Mouse (Mus musculus): ENCODE measurements around the gene Dus3l. TPM values are rescaled to one million over a fixed set of nuclear protein-coding genes. Genes with fewer than 3 reads are reported as not detected.
A peak's percentile ranks its signal among the peaks of the same experiment; 100 is the strongest.

Gene Dus3l
- polyA plus RNA-seq, 1 experiment from 2014 or later = 12.5 TPM

DNA sequence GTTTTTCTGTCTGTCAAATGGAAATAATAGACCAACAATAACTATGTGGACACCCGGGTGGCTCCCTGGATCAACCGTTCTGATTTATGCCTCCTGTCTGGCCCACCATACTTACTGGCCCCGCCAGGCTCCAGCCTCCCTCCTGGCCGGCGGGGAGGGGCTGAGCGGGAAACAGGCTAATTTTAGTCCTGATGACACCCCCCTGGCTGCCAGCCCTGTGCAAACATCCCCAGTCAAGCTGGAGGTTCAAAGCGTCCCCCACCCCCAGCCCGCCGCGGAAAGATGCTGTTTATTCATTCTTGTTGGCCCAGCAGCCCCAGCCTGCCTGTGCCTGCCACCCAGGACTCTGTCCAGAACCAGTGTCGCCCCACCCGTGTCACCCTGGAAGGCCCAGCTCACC, 36.4 kb upstream of the Dus3l start:
- H3K4me3 ChIP-seq (replicated peaks) = no peak overlapping the region
- 22% methylated on average over 12 of the region's 12 CpGs for WGBS (ENCODE audit: insufficient replicate concordance)
- H3K36me3 ChIP-seq (replicated peaks) = 0 out of 2 replicates have a peak, but pooled peaks cover 1% of the 10 kb centered on the region
- no peak for ATAC-seq (ENCODE audit: insufficient read depth)
- peak overlapping the region; percentile 21 for H3K4me2 ChIP-seq
- peaks cover 13% of the 10 kb centered on the region for H3K4me1 ChIP-seq (replicated peaks)
- H3K9me3 ChIP-seq (replicated peaks) = no peaks in the 10 kb centered on the region
- no peak overlapping the region for H3K27ac ChIP-seq (replicated peaks)
- H3K9ac ChIP-seq = no peak overlapping the region
- H3K27me3 ChIP-seq = peaks cover 53% of the 10 kb centered on the region

DNA sequence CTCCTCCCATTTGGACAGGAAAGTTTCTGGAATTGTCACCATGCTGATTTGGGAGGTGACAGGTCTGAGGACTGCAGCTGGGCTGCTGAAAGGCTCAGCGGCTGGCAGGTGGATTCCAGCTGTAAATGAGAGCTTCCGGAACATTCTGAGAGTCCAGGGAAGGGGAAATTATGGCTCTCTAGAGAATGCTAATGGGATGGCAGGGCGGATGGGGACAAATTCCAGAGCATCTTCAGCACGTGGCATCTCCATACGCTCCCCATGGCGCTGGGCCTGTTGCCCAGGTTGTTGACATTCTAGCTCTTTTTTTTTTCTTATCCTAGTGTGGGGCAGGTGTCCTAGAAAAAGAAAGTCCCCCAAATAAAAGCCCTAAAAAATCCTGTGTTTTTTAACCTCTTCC, 35.4 kb upstream of the Dus3l start:
- Histone ChIP-seq H3K27ac (replicated peaks) (no peak overlapping the region), H3K9ac (no peak overlapping the region), H3K36me3 (replicated peaks) (no peaks in the 10 kb centered on the region), H3K9me3 (replicated peaks) (no peaks in the 10 kb centered on the region), H3K4me2 (no peak overlapping the region), H3K27me3 (peaks cover 63% of the 10 kb centered on the region), H3K4me3 (replicated peaks) (no peak overlapping the region), H3K4me1 (replicated peaks) (peaks cover 13% of the 10 kb centered on the region)
- 60% methylated on average over 6 of the region's 6 CpGs for WGBS (ENCODE audit: insufficient replicate concordance)
- no peak for ATAC-seq (ENCODE audit: insufficient read depth)

DNA sequence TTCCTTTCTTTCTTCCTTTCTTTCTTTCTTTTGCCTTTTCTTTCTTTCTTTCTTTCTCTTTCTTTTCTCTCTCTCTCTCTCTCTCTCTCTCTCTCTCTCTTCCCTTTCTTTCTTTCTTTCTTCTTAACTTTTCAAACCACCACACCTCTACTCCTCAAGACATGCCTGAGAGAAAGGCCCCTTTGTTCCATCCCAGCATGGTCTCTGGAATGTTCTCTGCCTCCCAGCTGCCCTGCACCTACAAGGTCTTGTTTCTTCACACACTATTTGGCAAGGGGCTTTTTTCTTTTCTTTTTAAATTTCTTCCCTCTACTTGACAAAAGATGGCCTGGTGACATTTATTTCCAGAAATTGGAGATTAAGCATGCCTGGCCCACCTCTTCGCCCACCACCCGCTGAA, 34.9 kb upstream of the Dus3l start:
- Histone ChIP-seq H3K4me2 (no peak overlapping the region), H3K27ac (replicated peaks) (no peak overlapping the region), H3K9ac (no peak overlapping the region), H3K27me3 (peaks cover 68% of the 10 kb centered on the region), H3K36me3 (replicated peaks) (no peaks in the 10 kb centered on the region), H3K4me3 (replicated peaks) (no peak overlapping the region), H3K4me1 (replicated peaks) (peaks cover 13% of the 10 kb centered on the region), H3K9me3 (replicated peaks) (no peaks in the 10 kb centered on the region)
- ATAC-seq (ENCODE audit: insufficient read depth) = no peak
- 73% methylated on average over 2 of the region's 2 CpGs for WGBS (ENCODE audit: insufficient replicate concordance)

DNA sequence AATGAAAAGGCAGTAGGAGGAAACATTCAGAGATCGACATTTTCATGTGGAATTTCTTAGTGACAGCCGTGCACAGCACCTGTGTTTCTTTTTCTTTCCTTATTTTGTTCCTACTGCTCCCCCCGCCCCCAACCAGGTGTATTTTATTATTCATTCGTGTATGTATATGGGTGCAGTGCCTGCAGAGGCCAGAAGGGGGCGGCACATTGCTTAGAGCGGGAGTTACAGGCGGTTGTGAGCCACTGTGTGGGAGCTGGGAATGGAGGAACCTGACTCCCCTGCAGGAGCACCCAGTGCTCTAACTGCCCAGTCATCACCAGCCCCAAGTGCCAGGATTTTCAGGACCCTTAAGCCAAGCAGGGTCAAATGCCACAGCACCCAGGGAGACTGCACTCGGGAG, 28.0 kb upstream of the Dus3l start:
- no peak overlapping the region for H3K4me2 ChIP-seq
- 32% methylated on average over 8 of the region's 8 CpGs for WGBS (ENCODE audit: insufficient replicate concordance)
- peaks cover 58% of the 10 kb centered on the region for H3K27me3 ChIP-seq
- H3K27ac ChIP-seq (replicated peaks) = no peak overlapping the region
- no peaks in the 10 kb centered on the region for H3K36me3 ChIP-seq (replicated peaks)
- H3K9me3 ChIP-seq (replicated peaks) = no peaks in the 10 kb centered on the region
- no peaks in the 10 kb centered on the region for H3K4me1 ChIP-seq (replicated peaks)
- H3K9ac ChIP-seq = no peak overlapping the region
- H3K4me3 ChIP-seq (replicated peaks) = no peak overlapping the region
- ATAC-seq (ENCODE audit: insufficient read depth) = no peak

DNA sequence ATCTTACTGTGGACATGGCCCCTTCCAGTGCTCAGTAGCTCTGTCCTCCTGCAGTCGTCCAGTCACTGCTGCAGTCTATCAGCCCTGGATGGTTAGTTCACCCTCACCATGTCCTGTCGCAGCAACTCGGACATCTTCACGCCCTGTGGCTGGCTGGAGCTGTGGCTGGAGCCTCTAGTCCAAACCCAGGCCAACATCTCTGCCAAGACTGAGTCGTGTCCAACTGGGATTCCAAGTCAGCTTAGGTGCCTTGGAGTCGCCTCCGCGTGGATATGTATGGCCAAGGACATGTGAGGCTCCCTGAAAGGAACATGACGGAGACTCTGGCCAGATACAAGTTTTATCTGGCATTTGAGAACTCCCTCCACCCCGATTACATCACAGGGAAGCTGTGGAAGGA, 26.3 kb upstream of the Dus3l start:
- no peak overlapping the region for H3K4me2 ChIP-seq
- H3K4me3 ChIP-seq (replicated peaks) = no peak overlapping the region
- no peak overlapping the region for H3K9ac ChIP-seq
- H3K27me3 ChIP-seq = peaks cover 45% of the 10 kb centered on the region
- ATAC-seq (ENCODE audit: insufficient read depth) = no peak
- H3K4me1 ChIP-seq (replicated peaks) = no peaks in the 10 kb centered on the region
- WGBS (ENCODE audit: insufficient replicate concordance) = 68% methylated on average over 10 of the region's 10 CpGs
- no peaks in the 10 kb centered on the region for H3K36me3 ChIP-seq (replicated peaks)
- no peaks in the 10 kb centered on the region for H3K9me3 ChIP-seq (replicated peaks)
- no peak overlapping the region for H3K27ac ChIP-seq (replicated peaks)

DNA sequence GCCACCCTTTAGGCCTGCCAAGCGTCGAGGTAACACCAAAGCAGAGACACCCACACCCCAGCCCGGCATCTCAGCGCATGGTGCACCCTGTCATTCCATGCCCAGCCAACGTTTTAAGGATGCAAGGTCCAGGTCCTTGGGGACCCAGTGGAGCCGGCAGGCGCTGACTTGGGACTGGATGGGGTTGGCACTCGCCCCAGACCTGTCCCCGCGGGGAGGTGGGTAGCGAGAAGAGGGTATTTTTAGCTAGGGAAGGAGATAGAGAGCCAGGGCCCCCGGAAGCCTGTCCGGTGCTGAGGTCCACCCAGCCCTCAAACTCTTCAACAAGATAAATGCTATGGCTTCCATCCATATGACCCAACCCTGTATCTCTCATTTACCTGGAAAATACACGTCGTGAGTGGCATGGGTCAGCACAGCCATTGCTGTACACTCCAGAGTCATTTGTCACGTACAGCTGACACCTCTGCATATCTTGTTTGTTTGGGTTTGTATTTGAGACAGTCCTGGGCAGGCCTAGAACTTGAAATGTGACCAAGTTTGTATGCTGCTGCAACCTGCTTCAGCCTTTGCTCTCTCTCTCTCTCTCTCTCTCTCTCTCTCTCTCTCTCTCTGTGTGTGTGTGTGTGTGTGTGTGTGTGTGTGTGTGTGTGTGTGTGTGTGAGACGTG, 24.3 kb upstream of the Dus3l start:
- no peak overlapping the region for H3K27ac ChIP-seq (replicated peaks)
- H3K9ac ChIP-seq = no peak overlapping the region
- no peak overlapping the region for H3K4me2 ChIP-seq
- no peaks in the 10 kb centered on the region for H3K36me3 ChIP-seq (replicated peaks)
- H3K4me1 ChIP-seq (replicated peaks) = no peaks in the 10 kb centered on the region
- H3K4me3 ChIP-seq (replicated peaks) = no peak overlapping the region
- H3K9me3 ChIP-seq (replicated peaks) = no peaks in the 10 kb centered on the region
- peaks cover 28% of the 10 kb centered on the region for H3K27me3 ChIP-seq
- WGBS (ENCODE audit: insufficient replicate concordance) = 65% methylated on average over 17 of the region's 17 CpGs
- ATAC-seq (ENCODE audit: insufficient read depth) = no peak

DNA sequence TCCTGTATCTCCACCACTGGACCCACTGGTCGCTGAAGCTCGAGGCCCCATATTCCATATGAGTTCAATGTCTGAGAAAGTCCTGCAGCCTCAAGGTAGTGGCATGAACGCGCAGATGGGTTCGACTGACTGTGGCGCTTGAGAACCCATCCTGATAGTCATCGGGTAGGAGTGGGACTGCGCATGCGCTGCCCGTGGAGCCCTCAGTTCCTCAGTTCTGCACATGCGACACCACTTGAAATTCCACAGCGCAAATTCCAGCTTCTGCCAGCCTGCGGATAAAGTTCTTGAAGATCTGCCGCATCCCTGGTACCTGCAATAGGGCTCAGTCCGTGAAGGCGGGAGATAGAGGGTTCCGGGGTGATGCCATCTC, 23.8 kb upstream of the Dus3l start:
- no peak overlapping the region for H3K27ac ChIP-seq (replicated peaks)
- no peaks in the 10 kb centered on the region for H3K36me3 ChIP-seq (replicated peaks)
- H3K9me3 ChIP-seq (replicated peaks) = no peaks in the 10 kb centered on the region
- 73% methylated on average over 17 of the region's 17 CpGs for WGBS (ENCODE audit: insufficient replicate concordance)
- no peak overlapping the region for H3K9ac ChIP-seq
- no peak overlapping the region for H3K4me2 ChIP-seq
- no peak for ATAC-seq (ENCODE audit: insufficient read depth)
- H3K4me3 ChIP-seq (replicated peaks) = no peak overlapping the region
- peaks cover 25% of the 10 kb centered on the region for H3K27me3 ChIP-seq
- H3K4me1 ChIP-seq (replicated peaks) = no peaks in the 10 kb centered on the region

DNA sequence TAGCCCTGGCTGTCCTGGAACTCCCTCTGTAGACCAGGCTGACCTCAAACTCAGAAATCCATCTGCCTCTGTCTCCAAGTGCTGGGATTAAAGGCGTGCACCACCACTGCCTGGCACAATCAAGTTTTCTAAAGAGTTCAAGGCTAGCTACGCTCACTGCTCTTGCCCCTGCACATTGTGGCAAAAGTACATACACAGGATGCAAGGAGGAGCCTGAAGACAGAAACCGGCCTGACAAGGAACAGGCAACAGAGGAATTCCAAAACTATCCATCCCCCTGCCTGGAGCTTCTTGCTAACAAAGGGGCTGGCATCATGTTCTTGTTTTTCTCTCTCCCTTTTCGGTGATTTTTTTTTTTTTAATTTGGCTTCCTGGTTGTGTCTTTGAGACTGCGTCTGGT, 20.4 kb upstream of the Dus3l start:
- 46% methylated on average over 5 of the region's 5 CpGs for WGBS (ENCODE audit: insufficient replicate concordance)
- H3K27me3 ChIP-seq = peaks cover 28% of the 10 kb centered on the region

DNA sequence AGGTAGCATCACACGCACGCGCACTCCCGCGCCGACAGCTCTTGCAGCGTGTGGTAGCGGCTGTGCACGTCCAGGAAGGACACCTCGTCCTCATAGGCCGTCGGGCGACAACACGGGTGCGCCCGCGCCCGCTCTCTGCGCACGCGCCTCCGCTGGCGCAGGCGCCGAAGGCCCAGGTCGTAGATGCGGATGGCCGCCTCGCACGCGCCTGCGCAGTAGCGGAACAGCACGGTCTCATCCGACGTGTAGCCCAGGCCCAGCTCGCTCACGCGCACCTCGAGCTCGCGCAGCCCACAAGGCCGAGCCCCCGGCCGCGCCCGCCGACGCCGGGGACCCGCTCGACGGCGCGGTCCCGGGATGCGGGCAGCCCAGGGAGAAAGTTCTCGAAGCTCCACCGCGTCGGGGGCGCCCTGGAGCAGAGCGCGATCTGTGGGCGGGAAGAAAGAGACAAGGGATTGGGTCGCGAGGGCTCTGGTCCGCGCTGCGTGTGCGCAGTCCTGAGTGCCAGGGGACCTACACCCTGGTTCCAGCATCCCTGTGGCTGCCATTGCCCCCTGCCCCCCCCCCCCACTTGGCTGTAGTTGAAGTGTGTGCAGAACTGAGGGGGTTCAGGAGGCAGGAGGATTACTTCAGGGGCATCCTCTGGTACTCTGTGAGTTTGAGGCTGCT, 13.0 kb upstream of the Dus3l start:
- Histone ChIP-seq H3K9me3 (replicated peaks) (no peaks in the 10 kb centered on the region), H3K9ac (no peak overlapping the region), H3K4me3 (replicated peaks) (peak overlapping the region; percentile 39), H3K27ac (replicated peaks) (no peak overlapping the region), H3K36me3 (replicated peaks) (no peaks in the 10 kb centered on the region), H3K27me3 (peaks cover 94% of the 10 kb centered on the region), H3K4me2 (peak overlapping the region; percentile 64), H3K4me1 (replicated peaks) (peaks cover 20% of the 10 kb centered on the region)
- 24% methylated on average over 71 of the region's 71 CpGs for WGBS (ENCODE audit: insufficient replicate concordance)
- ATAC-seq (ENCODE audit: insufficient read depth) = peak; percentile 57

More for the DNA sequence above, 20.4 kb upstream of the Dus3l start:
- no peaks in the 10 kb centered on the region for H3K9me3 ChIP-seq (replicated peaks)
- no peak for ATAC-seq (ENCODE audit: insufficient read depth)
- no peak overlapping the region for H3K4me2 ChIP-seq
- H3K9ac ChIP-seq = no peak overlapping the region
- H3K4me1 ChIP-seq (replicated peaks) = no peaks in the 10 kb centered on the region
- no peaks in the 10 kb centered on the region for H3K36me3 ChIP-seq (replicated peaks)
- H3K27ac ChIP-seq (replicated peaks) = no peak overlapping the region
- H3K4me3 ChIP-seq (replicated peaks) = no peak overlapping the region

DNA sequence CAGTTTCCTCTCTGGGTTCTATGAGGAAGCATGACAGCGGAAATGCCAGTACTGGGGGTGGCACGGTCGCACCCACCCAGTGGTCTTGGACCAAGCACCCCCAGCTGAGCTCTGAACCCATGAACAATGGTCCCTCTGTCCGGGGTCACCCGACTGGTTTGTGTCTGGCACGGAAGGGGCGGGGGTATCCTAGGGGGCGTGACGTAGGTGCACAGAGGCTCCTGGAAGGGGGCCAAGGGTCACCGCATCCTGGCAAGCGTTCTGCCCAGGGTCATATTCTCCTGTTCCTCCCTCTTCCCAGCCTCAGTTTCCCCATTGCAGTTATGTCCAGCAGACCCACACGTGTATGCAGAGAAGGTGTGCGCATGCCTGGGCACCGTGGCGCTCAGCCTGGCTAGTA, 11.1 kb upstream of the Dus3l start:
- WGBS (ENCODE audit: insufficient replicate concordance) = 42% methylated on average over 15 of the region's 15 CpGs
- Histone ChIP-seq H3K9me3 (replicated peaks) (no peaks in the 10 kb centered on the region), H3K27me3 (peaks cover 90% of the 10 kb centered on the region), H3K4me1 (replicated peaks) (peaks cover 39% of the 10 kb centered on the region), H3K9ac (no peak overlapping the region), H3K36me3 (replicated peaks) (no peaks in the 10 kb centered on the region), H3K4me2 (no peak overlapping the region), H3K4me3 (replicated peaks) (no peak overlapping the region), H3K27ac (replicated peaks) (no peak overlapping the region)
- no peak for ATAC-seq (ENCODE audit: insufficient read depth)

DNA sequence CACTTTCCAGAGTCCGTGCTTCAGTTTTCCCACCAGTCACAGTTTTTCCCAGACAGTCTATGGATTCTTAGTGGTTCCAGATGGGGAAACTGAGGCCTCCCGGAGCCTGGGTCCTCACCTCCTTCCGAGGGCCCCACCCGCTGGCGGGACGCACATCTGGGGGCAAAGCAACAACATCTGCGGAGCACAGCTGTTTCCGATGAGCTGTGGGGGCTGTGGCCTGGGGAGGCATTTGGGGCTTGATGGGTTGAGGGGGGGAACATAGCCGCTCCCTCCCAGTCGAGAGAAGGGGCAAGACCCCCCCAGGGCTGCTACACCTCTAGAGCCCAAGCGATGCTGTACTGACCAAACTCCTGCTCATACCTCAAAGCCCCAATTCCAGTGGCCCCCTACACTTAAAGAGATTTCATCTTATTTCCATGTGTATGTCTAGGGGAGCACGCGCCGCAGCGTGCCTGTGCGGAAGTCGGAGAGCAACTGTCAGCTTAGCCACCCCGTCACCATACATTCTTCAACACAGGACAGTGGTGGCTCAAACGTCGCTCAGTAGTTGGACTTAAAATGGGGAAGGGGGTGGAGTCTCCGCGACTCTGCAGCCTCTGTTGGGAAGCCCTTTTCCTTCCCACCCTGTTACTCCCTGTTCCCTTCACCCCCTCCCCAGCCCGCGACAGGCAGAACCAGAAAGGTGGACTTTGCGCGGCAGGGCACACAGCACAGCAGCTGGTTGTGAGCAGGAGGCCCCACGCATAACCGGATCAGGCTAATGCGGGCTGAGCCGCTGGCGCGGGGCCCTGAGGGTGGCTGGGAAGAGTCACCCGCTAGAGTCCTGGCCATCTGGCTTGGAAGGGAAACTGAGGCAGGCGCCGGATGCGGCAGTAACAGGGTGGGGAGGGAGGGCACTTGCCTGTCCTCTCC, 10.0 kb upstream of the Dus3l start:
- Histone ChIP-seq H3K9ac (no peak overlapping the region), H3K4me2 (peak overlapping the region; percentile 48), H3K27ac (replicated peaks) (no peak overlapping the region), H3K4me3 (replicated peaks) (no peak overlapping the region), H3K36me3 (replicated peaks) (no peaks in the 10 kb centered on the region), H3K4me1 (replicated peaks) (peaks cover 50% of the 10 kb centered on the region), H3K27me3 (peaks cover 88% of the 10 kb centered on the region), H3K9me3 (replicated peaks) (no peaks in the 10 kb centered on the region)
- no peak for ATAC-seq (ENCODE audit: insufficient read depth)
- WGBS (ENCODE audit: insufficient replicate concordance) = 10% methylated on average over 36 of the region's 36 CpGs

All from liver, embryonic 15.5 days (tissue).